Mouse (Mus musculus) liver, embryonic 11.5 days (tissue): ENCODE data around the gene Myl12a. TPM values are rescaled to one million over a fixed set of nuclear protein-coding genes. Genes with fewer than 3 reads are reported as not detected.

Source experiments
- ATAC-seq: fragments of 200-750 bp; cut with Nextera tagmentation; replicated peaks from 2 replicates; pipeline ENCODE4 v1.8.0; 2017; ENCODE audit warnings: moderate number of reproducible peaks, mild to moderate bottlenecking, moderate TSS enrichment, moderate library complexity; ENCODE audit not compliant: low FRiP score
- DNase-seq: peaks from one replicate; pipeline ENCODE4 v3.0.0-alpha.2; 2017; ENCODE audit warnings: low spot score
- H3K27ac ChIP-seq: fragments of 300-500 bp; sonication (generic); 2 replicates; pipeline ENCODE4 v1.5.1; 2014; ENCODE audit warnings: mild to moderate bottlenecking, low read depth, low read length, control low read depth
- H3K27me3 ChIP-seq: fragments of 300-500 bp; sonication (generic); replicated peaks from 2 replicates; pipeline ENCODE4 v1.6.1; 2014; ENCODE audit warnings: low read length, mixed read lengths; ENCODE audit not compliant: control insufficient read depth, insufficient read depth
- H3K36me3 ChIP-seq: fragments of 300-500 bp; sonication (generic); 2 replicates; pipeline ENCODE4 v1.6.1; 2014; ENCODE audit warnings: mild to moderate bottlenecking, low read length, moderate library complexity, mixed read lengths; ENCODE audit not compliant: control insufficient read depth, insufficient read depth
- H3K4me1 ChIP-seq: fragments of 300-500 bp; sonication (generic); replicated peaks from 2 replicates; pipeline ENCODE4 v1.6.1; 2014; ENCODE audit warnings: low read length, mixed read lengths; ENCODE audit not compliant: control insufficient read depth, insufficient read depth
- H3K4me2 ChIP-seq: fragments of 300-500 bp; sonication (generic); 2 replicates; pipeline ENCODE4 v1.6.1; 2014; ENCODE audit warnings: mild to moderate bottlenecking, control low read depth, moderate library complexity
- H3K4me3 ChIP-seq: fragments of 300-500 bp; sonication (generic); 2 replicates; pipeline ENCODE4 v1.5.1; 2014; ENCODE audit warnings: low read depth, low read length, control low read depth
- H3K9ac ChIP-seq: fragments of 300-500 bp; sonication (generic); 2 replicates; pipeline ENCODE4 v1.6.1; 2014; ENCODE audit warnings: low read depth, low read length, control low read depth
- H3K9me3 ChIP-seq: fragments of 300-500 bp; sonication (generic); 2 replicates; pipeline ENCODE4 v1.6.1; 2016; ENCODE audit warnings: low read length, inconsistent platforms, mixed read lengths; ENCODE audit not compliant: control insufficient read depth
- WGBS: fragments of 180-500 bp; shearing (Covaris S2); extraction: QIAGEN DNeasy Blood & Tissue Kit; methylation state at CpG from one replicate; pipeline ENCODE4 v1.1.7; 2014; 5-methylcytosine and 5-hydroxymethylcytosine counted together
- polyA plus RNA-seq: library from polyadenylated mRNA; unstranded; fragments of >200 nt; fragmentation: Nextera tagmentation; extraction: Ambion mirVana; gene quantifications from 2 replicates; pipeline ENCODE4 v1.2.1, GENCODE M21; 2014

The Myl12a gene
- polyA plus RNA-seq, 1 experiment from 2014 or later = 442 TPM

DNA sequence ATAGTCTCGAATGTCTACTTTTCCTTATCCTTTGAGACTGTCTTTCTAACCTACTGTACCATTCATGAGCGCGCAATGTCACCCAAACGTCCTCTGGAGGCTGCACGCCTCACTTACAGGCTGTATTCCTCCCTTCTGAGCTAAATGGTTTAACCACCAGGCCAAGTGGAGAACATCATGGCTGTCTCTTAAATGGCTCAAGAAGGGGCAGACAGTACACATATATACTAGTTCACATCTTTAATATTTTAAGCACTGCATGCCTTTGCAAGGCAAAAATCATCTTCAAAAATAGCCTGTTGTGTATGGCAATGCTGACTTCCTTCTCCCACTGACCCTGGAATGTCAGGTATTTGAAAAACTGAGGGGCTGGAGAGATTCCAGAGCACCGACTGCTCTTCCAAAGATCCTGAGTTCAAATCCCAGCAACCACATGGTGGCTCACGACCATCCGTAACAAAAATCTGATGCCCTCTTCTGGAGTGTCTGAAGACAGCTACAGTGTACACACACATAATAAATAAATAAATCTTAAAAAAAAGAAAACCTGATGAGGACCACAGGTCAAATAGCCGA is 4.2 kb downstream of the Myl12a start:
- H3K27ac ChIP-seq = no peak overlapping the region
- no peak overlapping the region for H3K9ac ChIP-seq
- no peak for ATAC-seq
- H3K4me2 ChIP-seq = peak overlapping the region; percentile 20
- H3K4me3 ChIP-seq = no peak overlapping the region
- H3K4me1 ChIP-seq = peaks cover 28% of the 10 kb centered on the region
- no peaks in the 10 kb centered on the region for H3K9me3 ChIP-seq
- peaks cover 22% of the 10 kb centered on the region for H3K36me3 ChIP-seq
- no peak for DNase-seq
- 80% methylated on average over 9 of the region's 9 CpGs for WGBS
- H3K27me3 ChIP-seq = no peaks in the 10 kb centered on the region

- Histone ChIP-seq H3K27ac (no peak overlapping the region), H3K4me3 (no peak overlapping the region), H3K4me1 (peaks cover 22% of the 10 kb centered on the region), H3K9me3 (no peaks in the 10 kb centered on the region), H3K27me3 (no peaks in the 10 kb centered on the region), H3K4me2 (peak overlapping the region; percentile 20; the same call in 1 of the 2 replicates), H3K36me3 (peaks cover 24% of the 10 kb centered on the region), H3K9ac (no peak overlapping the region)
- WGBS = 56% methylated on average over 6 of the region's 6 CpGs
- DNase-seq (no peak), ATAC-seq (no peak)
Measured at GRCm38 (mm10) chr17:70997836-70998235, 4.8 kb downstream of the Myl12a start.

DNA sequence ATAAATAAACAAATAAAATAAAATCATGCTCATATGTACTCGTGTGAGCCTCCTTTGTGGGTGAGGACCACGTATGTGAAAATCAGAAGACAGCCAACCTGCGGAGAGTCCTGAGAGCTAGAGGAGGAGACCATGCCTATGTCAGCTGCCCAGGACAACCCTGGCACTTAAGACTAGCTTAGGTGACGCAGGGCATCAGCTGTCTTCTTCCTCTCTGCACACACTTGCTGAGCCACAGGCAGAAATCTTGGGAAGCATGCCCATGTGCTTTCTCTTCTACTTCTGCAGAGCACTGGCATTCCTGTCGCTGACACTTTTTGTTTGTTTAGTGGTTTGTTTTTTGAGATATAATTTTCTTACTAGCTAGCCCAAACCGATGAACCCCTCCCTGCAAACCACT is 7.1 kb downstream of the Myl12a start:
- 87% methylated on average over 6 of the region's 6 CpGs for WGBS
- no peak for DNase-seq
- Histone ChIP-seq H3K4me2 (no peak overlapping the region), H3K9ac (no peak overlapping the region), H3K36me3 (peaks cover 33% of the 10 kb centered on the region), H3K4me3 (no peak overlapping the region), H3K4me1 (peaks cover 32% of the 10 kb centered on the region), H3K27ac (no peak overlapping the region), H3K27me3 (no peaks in the 10 kb centered on the region), H3K9me3 (no peaks in the 10 kb centered on the region)
- no peak for ATAC-seq

- H3K4me2 ChIP-seq = no peak overlapping the region
- H3K4me3 ChIP-seq = no peak overlapping the region
- peaks cover 33% of the 10 kb centered on the region for H3K36me3 ChIP-seq
- H3K4me1 ChIP-seq = peaks cover 28% of the 10 kb centered on the region
- no peak overlapping the region for H3K27ac ChIP-seq
- 81% methylated on average over 6 of the region's 6 CpGs for WGBS
- H3K9me3 ChIP-seq = no peaks in the 10 kb centered on the region
- no peak overlapping the region for H3K9ac ChIP-seq
- no peaks in the 10 kb centered on the region for H3K27me3 ChIP-seq
- DNase-seq = no peak
- ATAC-seq = no peak
Measured at GRCm38 (mm10) chr17:70994671-70995070, 8.0 kb downstream of the Myl12a start.

GRCm38 (mm10) chr17:70993385-70993807 is 9.3 kb downstream of the Myl12a start:
- no peak for ATAC-seq
- H3K36me3 ChIP-seq = peaks cover 33% of the 10 kb centered on the region
- 57% methylated on average over 3 of the region's 3 CpGs for WGBS
- DNase-seq = no peak
- no peak overlapping the region for H3K4me2 ChIP-seq
- no peak overlapping the region for H3K4me3 ChIP-seq
- no peak overlapping the region for H3K9ac ChIP-seq
- H3K27ac ChIP-seq = no peak overlapping the region
- H3K4me1 ChIP-seq = peaks cover 25% of the 10 kb centered on the region
- H3K9me3 ChIP-seq = no peaks in the 10 kb centered on the region
- no peaks in the 10 kb centered on the region for H3K27me3 ChIP-seq

DNA sequence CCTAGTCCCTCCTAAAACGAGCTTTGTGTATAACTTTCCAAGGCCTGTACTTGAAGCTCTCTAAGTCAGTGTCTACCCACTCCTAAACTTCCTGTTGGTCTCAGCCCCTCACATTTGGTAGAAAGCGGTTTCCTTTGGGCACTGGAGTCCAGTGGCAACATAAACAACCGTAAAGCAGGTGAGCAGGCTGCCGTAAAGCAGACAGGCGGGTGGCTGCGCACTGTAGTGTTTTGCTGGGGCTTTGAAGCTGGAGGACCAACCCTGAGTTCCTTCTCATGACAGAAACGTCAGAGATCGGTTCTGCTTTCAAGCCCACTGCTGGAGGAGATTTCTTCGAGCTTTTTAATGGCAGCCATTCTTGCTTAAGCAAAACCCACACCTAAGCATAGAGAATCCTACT is 10.0 kb downstream of the Myl12a start:
- 84% methylated on average over 9 of the region's 9 CpGs for WGBS
- ATAC-seq (no peak), DNase-seq (no peak)
- Histone ChIP-seq H3K4me1 (peaks cover 21% of the 10 kb centered on the region), H3K36me3 (peaks cover 33% of the 10 kb centered on the region), H3K27me3 (no peaks in the 10 kb centered on the region), H3K27ac (no peak overlapping the region), H3K4me3 (no peak overlapping the region), H3K9me3 (no peaks in the 10 kb centered on the region), H3K9ac (no peak overlapping the region), H3K4me2 (no peak overlapping the region)

- H3K4me3 ChIP-seq = 0 out of 2 replicates have a peak overlapping the region, but pooled peaks have one; percentile 4
- DNase-seq = no peak
Measured at GRCm38 (mm10) chr17:70991706-70992625, 10.7 kb downstream of the Myl12a start.

GRCm38 (mm10) chr17:70990403-70991303 is 12.0 kb downstream of the Myl12a start:
- Histone ChIP-seq H3K27ac (peak overlapping the region; percentile 87), H3K9ac (peak overlapping the region; percentile 64), H3K4me2 (peak overlapping the region; percentile 83), H3K9me3 (no peaks in the 10 kb centered on the region), H3K36me3 (peaks cover 24% of the 10 kb centered on the region), H3K27me3 (no peaks in the 10 kb centered on the region), H3K4me1 (peaks cover 21% of the 10 kb centered on the region), H3K4me3 (peak overlapping the region; percentile 64)
- DNase-seq (peak; percentile 91), ATAC-seq (peak; percentile 86)
- under 1% methylated on average over 69 of the region's 70 CpGs for WGBS

More at GRCm38 (mm10) chr17:70991706-70992625, 10.7 kb downstream of the Myl12a start:
- peak overlapping the region; percentile 87; the same call in 1 of the 2 replicates for H3K27ac ChIP-seq
- no peak for ATAC-seq
- 77% methylated on average over 16 of the region's 16 CpGs for WGBS
- no peaks in the 10 kb centered on the region for H3K9me3 ChIP-seq
- no peaks in the 10 kb centered on the region for H3K27me3 ChIP-seq
- H3K4me1 ChIP-seq = peaks cover 21% of the 10 kb centered on the region
- peak overlapping the region; percentile 83 for H3K4me2 ChIP-seq
- peaks cover 33% of the 10 kb centered on the region for H3K36me3 ChIP-seq
- no peak overlapping the region for H3K9ac ChIP-seq
